28 mouse cellular contexts compared by ENCODE assay signal in genomic region chr16:22802786-22803185, GRCm38 (mm10). TPM values are rescaled to one million over a fixed set of nuclear protein-coding genes. Genes with fewer than 3 reads are reported as not detected.
"Had no signal": no experiment of that assay in that cellular context is flagged by ENCODE, and none has a peak within 500 bp of the region (broad histone marks: within the 10 kb centered on the region; RNA-seq: fewer than 3 reads in every experiment).

No protein-coding gene starts in this region.

- ATAC-seq: liver, postnatal 0 days; lung, postnatal 0 days had no signal

- DNase-seq: kidney, adult 2 months; kidney, postnatal 25 days; left cerebral cortex, postnatal 4 days; liver, postnatal 0 days; lung, embryonic 14.5 days; thymus, adult 18-20 months; thymus, postnatal 36 days had no signal

- H3K36me3 ChIP-seq: limb, embryonic 12.5 days; limb, embryonic 15.5 days; midbrain, embryonic 12.5 days had no signal

- H3K27ac ChIP-seq: kidney, postnatal 0 days; layer of hippocampus, adult 2 months; limb, embryonic 12.5 days; limb, embryonic 15.5 days; liver, embryonic 14.5 days; macrophage; midbrain, embryonic 12.5 days had no signal

- H3K4me3 ChIP-seq: layer of hippocampus, adult 2 months; limb, embryonic 12.5 days; limb, embryonic 15.5 days; midbrain, embryonic 12.5 days had no signal

- H3K9ac ChIP-seq: limb, embryonic 12.5 days; limb, embryonic 15.5 days; liver, embryonic 14.5 days; liver, postnatal 0 days; lung, embryonic 14.5 days; midbrain, embryonic 12.5 days had no signal

- H3K4me2 ChIP-seq: limb, embryonic 12.5 days; limb, embryonic 15.5 days; liver, embryonic 11.5 days; lung, embryonic 14.5 days; midbrain, embryonic 12.5 days had no signal

- H3K27me3 ChIP-seq: limb, embryonic 15.5 days had no signal

- H3K9me3 ChIP-seq: limb, embryonic 12.5 days; limb, embryonic 15.5 days; midbrain, embryonic 12.5 days had no signal

RNA-seq across cellular contexts. Expression of gene Crygs, which starts 8.6 kb away (rescaled TPM):
- total RNA-seq: layer of hippocampus, adult 2 months; left cerebral cortex, adult 8-10 months; left cerebral cortex, postnatal 14 days; left cerebral cortex, postnatal 4 days; megakaryocyte, adult 5-6 weeks; midbrain, postnatal 0 days had no signal
- polyA plus RNA-seq: large intestine, adult 2 months; limb, embryonic 12.5 days; limb, embryonic 15.5 days; liver, embryonic 11.5 days; liver, embryonic 14.5 days; liver, postnatal 0 days; lung, embryonic 14.5 days; lung, postnatal 0 days; macrophage; midbrain, embryonic 12.5 days; midbrain, postnatal 0 days; neural tube, embryonic 11.5 days; neural tube, embryonic 14.5 days; small intestine, adult 2 months; spleen, adult 2 months; stomach, embryonic 16.5 days; testis, adult 2 months; urinary bladder, adult 2 months had no signal
